ENCODE assay signal across 18 mouse cellular contexts in the genomic region with DNA sequence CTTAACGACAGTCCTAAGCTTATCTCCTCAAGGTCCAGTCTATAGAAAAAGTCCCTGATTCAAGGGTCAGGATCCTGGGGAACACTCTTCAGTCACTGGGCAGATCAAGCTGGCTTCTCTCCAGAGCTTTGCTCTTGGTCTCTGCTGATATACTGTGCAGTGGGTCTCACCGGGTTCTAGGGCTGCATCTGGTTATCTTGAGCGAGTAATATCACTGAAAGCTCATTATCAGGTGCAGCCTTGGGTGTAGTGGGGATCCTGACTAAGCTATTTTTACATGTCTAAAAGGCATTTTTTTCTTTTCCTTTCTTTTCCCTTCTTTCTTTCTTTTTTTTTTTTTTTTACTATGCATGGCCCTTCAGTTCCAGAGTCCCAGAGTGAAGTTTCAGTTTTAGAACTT.
DNase-seq lines count a peak whose midpoint lies in the region; ATAC-seq and TF ChIP-seq lines count a peak whose summit lies in the region.
"Had no signal": no experiment of that assay in that cellular context is flagged by ENCODE, and none has a peak within 500 bp of the region (broad histone marks: within the 10 kb centered on the region; RNA-seq: fewer than 3 reads in every experiment).

No protein-coding gene starts in this region.

- no peak for TF ChIP-seq POLR2A in MEL (IDR thresholded peaks at IDR 0.05; ENCODE audit: control insufficient read depth in 1 of 2, insufficient read depth in 1 of 2, low read depth in 1 of 2, low read length in 2 of 2, poor library complexity in 1 of 2)

- 44% methylated on average over 3 of the region's 3 CpGs for WGBS in liver, embryonic 11.5 days
- 91% methylated on average over 3 of the region's 3 CpGs for WGBS in forebrain, embryonic 10.5 days

- no peak for TF ChIP-seq CTCF in MEL (IDR thresholded peaks at IDR 0.05 in 2 of 3, conservative IDR thresholded peaks at IDR 0.05 in 1 of 3; ENCODE audit: control insufficient read depth in 1 of 3, insufficient read depth in 1 of 3, low read depth in 2 of 3, low read length in 3 of 3, poor library complexity in 1 of 3, severe bottlenecking in 1 of 3)

- TF ChIP-seq RAD21 in MEL (IDR thresholded peaks at IDR 0.05; ENCODE audit: low read depth, low read length) = no peak

- H3K27me3 ChIP-seq in MEL (ENCODE audit: control insufficient read depth in 1 of 2, insufficient read depth in 2 of 2, low read length in 2 of 2) = no peaks in the 10 kb centered on the region
- no peaks in the 10 kb centered on the region for H3K27me3 ChIP-seq in liver, embryonic 11.5 days (replicated peaks; ENCODE audit: control insufficient read depth, insufficient read depth, low read length)
- no peaks in the 10 kb centered on the region; the same call in 1 of the 2 replicates for H3K27me3 ChIP-seq in forebrain, embryonic 10.5 days (ENCODE audit: poor library complexity, severe bottlenecking)
- H3K27me3 ChIP-seq: hindbrain, embryonic 15.5 days; limb, embryonic 13.5 days; midbrain, embryonic 15.5 days had no signal

- H3K4me2 ChIP-seq in liver, embryonic 11.5 days = peak overlapping the region; percentile 31; the same call in 1 of the 2 replicates
- H3K4me2 ChIP-seq: hindbrain, embryonic 15.5 days; limb, embryonic 13.5 days; midbrain, embryonic 15.5 days had no signal

- no peaks in the 10 kb centered on the region for H3K9me3 ChIP-seq in MEL (replicated peaks; ENCODE audit: insufficient read depth, low read length)
- H3K9me3 ChIP-seq in liver, embryonic 11.5 days (ENCODE audit: control insufficient read depth, low read length) = no peaks in the 10 kb centered on the region
- H3K9me3 ChIP-seq in forebrain, embryonic 10.5 days = peaks cover 6% of the 10 kb centered on the region; the same call in 1 of the 2 replicates
- H3K9me3 ChIP-seq: embryonic facial prominence, embryonic 10.5 days; hindbrain, embryonic 15.5 days; limb, embryonic 13.5 days; midbrain, embryonic 15.5 days had no signal

- H3K4me3 ChIP-seq in MEL (ENCODE audit: control insufficient read depth in 1 of 2, insufficient read depth in 1 of 2, low read depth in 2 of 2, low read length in 2 of 2) = peak overlapping the region; percentile 38 to 59; a peak in 3 of 4 replicates
- H3K4me3 ChIP-seq in liver, embryonic 11.5 days (ENCODE audit: low read depth, low read length) = no peak overlapping the region
- H3K4me3 ChIP-seq in forebrain, embryonic 10.5 days = no peak overlapping the region
- H3K4me3 ChIP-seq: embryonic facial prominence, embryonic 10.5 days; hindbrain, embryonic 15.5 days; limb, embryonic 13.5 days; midbrain, embryonic 15.5 days had no signal

- DNase-seq in MEL (ENCODE audit: low read depth, low spot score) = peak; percentile 89
- DNase-seq in c-Kit-positive CD71-positive TER-119-negative erythroid progenitor cells, embryonic 14.5 days (ENCODE audit: low read depth) = peak; percentile 71
- no peak for DNase-seq in liver, embryonic 11.5 days (ENCODE audit: low spot score)
- DNase-seq in forebrain, embryonic 10.5 days (ENCODE audit: extremely low spot score, low spot score) = no peak
- DNase-seq in embryo, embryonic 9.5 days (ENCODE audit: extremely low spot score) = no peak
- no peak for DNase-seq in embryo, embryonic 11 days
- DNase-seq: adrenal gland, postnatal 36 days; cerebellum, postnatal 14 days; gastrocnemius, postnatal 10 days; heart, postnatal 36 days; kidney, adult 18-20 months; kidney, postnatal 14 days; thymus, adult 18-20 months had no signal

- peak; percentile 100 for ATAC-seq in liver, embryonic 11.5 days (replicated peaks; ENCODE audit: low FRiP score)
- ATAC-seq in megakaryocyte-erythroid progenitor cell, adult 5-6 weeks (replicated peaks; ENCODE audit: low FRiP score, low TSS enrichment, poor library complexity, severe bottlenecking) = peak; percentile 95
- ATAC-seq: midbrain, embryonic 15.5 days had no signal

- peaks cover 24 to 26% of the 10 kb centered on the region in 2 experiments for H3K4me1 ChIP-seq in MEL (ENCODE audit: control insufficient read depth in 1 of 2, insufficient read depth in 2 of 2, low read length in 2 of 2)
- H3K4me1 ChIP-seq in liver, embryonic 11.5 days (replicated peaks; ENCODE audit: control insufficient read depth, insufficient read depth, low read length) = no peaks in the 10 kb centered on the region
- H3K4me1 ChIP-seq in forebrain, embryonic 10.5 days = peaks cover 27% of the 10 kb centered on the region
- H3K4me1 ChIP-seq: limb, embryonic 13.5 days had no signal

- TF ChIP-seq EP300 in MEL (IDR thresholded peaks at IDR 0.05; ENCODE audit: low read depth in 1 of 2, low read length in 2 of 2) = peak; percentile 97 to 98

- H3K27ac ChIP-seq in MEL (ENCODE audit: control insufficient read depth, low read depth, low read length) = peak overlapping the region; percentile 92
- no peak overlapping the region for H3K27ac ChIP-seq in liver, embryonic 11.5 days (ENCODE audit: low read depth, low read length)
- H3K27ac ChIP-seq in forebrain, embryonic 10.5 days = no peak overlapping the region
- H3K27ac ChIP-seq: embryonic facial prominence, embryonic 10.5 days; hindbrain, embryonic 15.5 days; limb, embryonic 13.5 days; midbrain, embryonic 15.5 days had no signal

- H3K9ac ChIP-seq in MEL (ENCODE audit: control insufficient read depth, low read depth, low read length, poor library complexity, severe bottlenecking) = peak overlapping the region; percentile 51
- H3K9ac ChIP-seq in liver, embryonic 11.5 days (ENCODE audit: low read depth, low read length) = no peak overlapping the region
- H3K9ac ChIP-seq: hindbrain, embryonic 15.5 days; limb, embryonic 13.5 days; midbrain, embryonic 15.5 days had no signal

- H3K79me2 ChIP-seq in MEL (ENCODE audit: control insufficient read depth, insufficient read depth, low read length, poor library complexity) = no peaks in the 10 kb centered on the region

- peaks cover 0 to 33% of the 10 kb centered on the region in 2 experiments; a peak in 2 of 4 replicates for H3K36me3 ChIP-seq in MEL (ENCODE audit: control insufficient read depth in 1 of 2, insufficient read depth in 2 of 2, low read length in 2 of 2)
- H3K36me3 ChIP-seq in liver, embryonic 11.5 days (ENCODE audit: control insufficient read depth, insufficient read depth, low read length) = no peaks in the 10 kb centered on the region
- no peaks in the 10 kb centered on the region for H3K36me3 ChIP-seq in forebrain, embryonic 10.5 days (replicated peaks)
- H3K36me3 ChIP-seq: embryonic facial prominence, embryonic 10.5 days; hindbrain, embryonic 15.5 days; limb, embryonic 13.5 days; midbrain, embryonic 15.5 days had no signal

TF ChIP-seq in MEL, 35 proteins besides CTCF, POLR2A, EP300 and RAD21 (continues in another document):
- 0 out of 2 replicates have a peak, but pooled peaks have one; percentile 48 for TF ChIP-seq MYC (IDR thresholded peaks at IDR 0.05; ENCODE audit: low read depth, low read length)
- TF ChIP-seq ZKSCAN1 (IDR thresholded peaks at IDR 0.05; ENCODE audit: low read depth, low read length) = no peak
- peak; percentile 98 for TF ChIP-seq GATA1 (IDR thresholded peaks at IDR 0.05; ENCODE audit: low read depth, low read length)
- no peak for TF ChIP-seq UBTF (IDR thresholded peaks at IDR 0.05; ENCODE audit: borderline replicate concordance, insufficient read depth, low read depth, low read length)
- TF ChIP-seq MYB (IDR thresholded peaks at IDR 0.05; ENCODE audit: low read depth, low read length) = peak; percentile 40; the same call in 1 of the 2 replicates
- TF ChIP-seq MEF2A (IDR thresholded peaks at IDR 0.05; ENCODE audit: extremely low read depth, insufficient replicate concordance, low read depth, low read length, poor library complexity, severe bottlenecking) = 0 out of 2 replicates have a peak, but pooled peaks have one; percentile 53
- peak; percentile 93 for TF ChIP-seq ZNF384 (IDR thresholded peaks at IDR 0.05; ENCODE audit: low read depth, low read length)
- TF ChIP-seq TCF12 (IDR thresholded peaks at IDR 0.05; ENCODE audit: low read depth, low read length) = peak; percentile 98
- TF ChIP-seq TAL1 (IDR thresholded peaks at IDR 0.05; ENCODE audit: low read length) = peak; percentile 95
- TF ChIP-seq TBP (IDR thresholded peaks at IDR 0.05; ENCODE audit: low read depth, low read length) = no peak
- TF ChIP-seq NELFE (IDR thresholded peaks at IDR 0.05; ENCODE audit: low read depth, low read length) = no peak
- TF ChIP-seq ELF1 (IDR thresholded peaks at IDR 0.05; ENCODE audit: low read depth, low read length) = no peak
- TF ChIP-seq SMC3 (IDR thresholded peaks at IDR 0.05; ENCODE audit: low read depth, low read length) = no peak
- TF ChIP-seq MAX (IDR thresholded peaks at IDR 0.05; ENCODE audit: low read length) = no peak
- no peak for TF ChIP-seq HCFC1 (IDR thresholded peaks at IDR 0.05; ENCODE audit: low read depth, low read length)
- TF ChIP-seq GABPA (IDR thresholded peaks at IDR 0.05; ENCODE audit: low read depth, low read length) = peak; percentile 80
- TF ChIP-seq JUND (IDR thresholded peaks at IDR 0.05; ENCODE audit: low read depth, low read length) = no peak
- TF ChIP-seq ZC3H11A (IDR thresholded peaks at IDR 0.05; ENCODE audit: low read depth, low read length) = no peak
- peak; percentile 80 for TF ChIP-seq SIN3A (IDR thresholded peaks at IDR 0.05; ENCODE audit: low read length)
- no peak for TF ChIP-seq USF2 (IDR thresholded peaks at IDR 0.05; ENCODE audit: borderline replicate concordance in 1 of 2, insufficient read depth in 1 of 2, low read depth in 1 of 2, low read length in 2 of 2)
- TF ChIP-seq BHLHE40 (IDR thresholded peaks at IDR 0.05; ENCODE audit: borderline replicate concordance, low read depth, low read length) = 0 out of 2 replicates have a peak, but pooled peaks have one; percentile 50
- no peak for TF ChIP-seq ZMIZ1 (IDR thresholded peaks at IDR 0.05; ENCODE audit: low read depth, low read length)
- no peak for TF ChIP-seq CHD1 (IDR thresholded peaks at IDR 0.05; ENCODE audit: low read depth, low read length)
- no peak for TF ChIP-seq POLR2AphosphoS2 (IDR thresholded peaks at IDR 0.05; ENCODE audit: low read length)
- TF ChIP-seq RCOR1 (IDR thresholded peaks at IDR 0.05; ENCODE audit: low read depth, low read length) = peak; percentile 84
- peak; percentile 96 for TF ChIP-seq MAFK (IDR thresholded peaks at IDR 0.05; ENCODE audit: borderline replicate concordance, low read depth, low read length)
- TF ChIP-seq USF1 (IDR thresholded peaks at IDR 0.05; ENCODE audit: low read depth, low read length) = no peak
- TF ChIP-seq CHD2 (IDR thresholded peaks at IDR 0.05; ENCODE audit: low read length) = no peak; the same call in 1 of the 2 replicates
- no peak for TF ChIP-seq MXI1 (IDR thresholded peaks at IDR 0.05; ENCODE audit: low read depth, low read length)
- no peak for TF ChIP-seq E2F4 (IDR thresholded peaks at IDR 0.05; ENCODE audit: borderline replicate concordance, low read depth, low read length)
- no peak for TF ChIP-seq POLR2AphosphoS5 (IDR thresholded peaks at IDR 0.05; ENCODE audit: borderline replicate concordance, low read depth, low read length)
- no peak for TF ChIP-seq KAT2A (conservative IDR thresholded peaks at IDR 0.05; ENCODE audit: low read depth, low read length)

Comparison
In these comparisons a context has a peak if more than half of its experiments do, and no peak if none do; other contexts are left out.
1. DNase-seq: peak in MEL (single experiment) and c-Kit-positive CD71-positive TER-119-negative erythroid progenitor cells, embryonic 14.5 days (single experiment); none in liver, embryonic 11.5 days (single experiment), forebrain, embryonic 10.5 days (single experiment), embryo, embryonic 9.5 days (single experiment) and embryo, embryonic 11 days (single experiment).
2. H3K4me3 ChIP-seq: peak in MEL (2 of 2); none in liver, embryonic 11.5 days (single experiment) and forebrain, embryonic 10.5 days (single experiment).